Mouse (Mus musculus) c-Kit-positive CD71-positive TER-119-negative erythroid progenitor cells, embryonic 14.5 days (primary cell): Measurements from ENCODE around the gene Prtn3.
A peak's percentile ranks its signal among the peaks of the same experiment; 100 is the strongest.

Experiments
- DNase-seq: peaks from one replicate; pipeline ENCODE4 v3.0.0-alpha.2; 2013; ENCODE audit warnings: low read depth

Gene Prtn3

DNA sequence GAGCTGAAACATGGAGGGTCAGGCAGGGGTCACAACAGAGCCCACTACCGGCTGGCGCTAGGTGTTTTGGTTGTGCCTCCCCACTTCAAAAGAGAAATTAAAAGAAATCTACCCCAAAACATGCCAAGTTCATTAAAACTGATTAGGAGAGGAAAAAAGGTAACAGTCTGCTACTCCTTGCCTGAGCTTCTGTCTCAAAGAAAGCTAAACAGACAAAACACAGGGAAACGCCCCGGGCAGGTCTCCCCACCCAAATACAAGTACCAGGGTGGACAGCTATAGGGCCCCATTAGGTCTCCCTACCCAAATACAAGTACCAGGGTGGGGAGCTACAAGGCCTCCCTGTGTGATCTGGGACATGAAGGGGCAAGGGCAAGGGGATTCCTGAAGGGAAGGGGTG is 36.3 kb downstream of the Prtn3 start, which contains the start of gene Gm26602:
Gm26602 (plus strand) TSS at position 301 of the 400 bp plus-strand sequence.
- DNase-seq = no peak

DNA sequence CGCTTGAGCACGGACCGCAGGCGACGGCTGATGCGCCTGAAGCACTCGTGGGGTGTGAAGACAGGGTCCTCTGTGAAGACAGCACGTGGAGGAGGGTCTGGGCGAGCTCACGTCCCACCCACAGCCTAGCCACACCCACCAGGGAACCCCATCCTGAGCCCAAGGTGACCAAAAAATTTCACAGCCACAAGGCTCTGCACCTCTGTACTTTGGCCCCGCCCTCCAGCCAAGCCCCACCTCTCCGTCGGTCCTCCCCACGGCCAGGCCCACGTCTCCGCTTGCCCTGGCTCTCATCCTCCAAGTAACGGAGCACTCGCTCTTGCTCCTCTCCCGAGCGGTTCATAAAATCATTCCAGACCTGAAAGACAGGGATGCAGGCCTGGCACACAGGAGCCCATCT is 38.1 kb downstream of the Prtn3 start:
- no peak for DNase-seq

DNA sequence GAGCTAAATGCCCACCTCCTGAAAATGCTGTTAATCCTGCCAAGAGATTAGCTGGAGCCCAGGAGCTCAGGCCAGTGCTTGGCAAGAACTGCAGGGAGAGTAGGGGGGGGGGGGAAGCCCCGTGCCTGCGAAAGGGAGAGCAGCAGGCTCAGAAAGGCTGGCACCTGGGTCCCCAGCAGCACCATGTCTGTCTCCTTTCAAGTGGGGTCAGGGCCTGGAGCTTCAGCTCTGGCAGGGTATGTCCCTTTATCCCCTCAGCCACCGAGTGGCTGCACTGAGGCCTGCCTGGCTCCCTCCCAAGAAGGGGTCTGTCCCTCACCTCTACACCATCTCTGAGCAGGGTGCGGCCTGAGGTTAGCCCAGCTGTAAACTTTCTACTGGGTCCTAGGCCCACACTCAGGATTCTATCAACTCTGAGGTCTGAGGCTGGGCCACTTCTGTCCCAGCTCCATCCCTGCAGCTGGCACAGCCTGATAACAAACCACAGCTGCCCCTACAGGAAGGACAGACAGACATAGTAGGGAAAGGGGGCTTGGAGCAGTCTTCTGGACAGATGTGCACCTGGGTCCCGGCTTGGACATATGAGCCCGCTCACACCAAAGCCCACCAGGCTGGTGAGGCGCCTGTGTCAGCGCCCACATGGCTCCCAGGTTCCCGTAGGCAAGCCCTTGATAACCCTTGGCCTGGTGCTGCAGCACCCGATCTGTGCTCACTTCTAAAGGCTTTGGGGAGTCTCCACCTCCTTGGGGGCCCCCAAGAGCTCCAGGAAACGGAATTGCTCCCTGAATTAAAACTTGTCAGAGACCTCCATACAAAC is 40.1 kb downstream of the Prtn3 start:
- peak; percentile 58 for DNase-seq

DNA sequence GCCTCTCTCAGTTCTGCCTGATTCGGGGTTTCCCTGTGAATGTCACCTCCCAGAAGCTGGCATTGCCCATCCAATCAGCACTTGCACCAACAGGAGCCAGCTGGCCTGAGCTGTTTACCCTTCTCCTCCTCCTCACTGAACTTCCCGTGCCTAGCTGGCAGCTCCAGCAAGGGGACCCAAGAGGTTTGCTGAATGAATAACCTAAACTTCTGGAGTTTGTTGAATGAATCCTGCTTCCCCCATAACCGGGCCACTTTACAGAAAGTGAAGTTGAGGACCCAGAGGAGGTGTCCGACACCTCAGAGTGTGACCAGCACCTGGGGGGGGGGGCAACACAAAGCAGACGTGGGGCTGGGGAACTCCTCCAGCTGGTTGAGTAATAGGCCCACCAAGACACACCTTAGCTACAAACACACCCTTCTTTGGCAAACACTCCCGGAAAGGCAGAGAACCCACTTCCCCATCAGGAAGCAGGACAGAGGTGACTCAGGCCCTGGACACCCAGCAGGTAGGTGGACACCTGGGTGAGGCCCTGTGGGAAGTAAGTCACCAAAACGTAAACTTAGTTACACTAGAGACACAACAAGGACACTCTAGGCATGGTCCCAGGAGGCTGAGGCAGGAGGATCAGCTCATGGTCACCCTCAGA is 40.8 kb downstream of the Prtn3 start:
- no peak for DNase-seq

DNA sequence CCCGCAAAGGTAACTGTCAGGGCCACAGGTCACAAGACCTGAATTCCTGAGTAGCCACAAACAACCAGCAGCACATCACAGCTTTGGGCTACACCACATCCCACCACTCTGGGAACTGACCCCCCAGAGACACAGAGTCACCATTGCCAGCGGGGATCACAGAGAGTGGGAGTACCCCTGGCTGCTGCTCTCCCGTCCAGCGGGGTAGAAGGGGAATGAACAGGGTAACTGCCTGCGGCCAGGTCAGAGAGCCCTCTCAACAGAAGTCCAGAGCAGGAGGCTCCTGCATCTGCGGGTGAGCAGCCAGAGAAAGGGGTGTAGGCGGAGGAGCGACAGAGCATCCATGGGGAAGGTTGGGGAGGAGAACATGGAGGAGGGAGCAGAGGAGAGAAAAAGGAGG is 41.8 kb downstream of the Prtn3 start:
- DNase-seq = no peak

DNA sequence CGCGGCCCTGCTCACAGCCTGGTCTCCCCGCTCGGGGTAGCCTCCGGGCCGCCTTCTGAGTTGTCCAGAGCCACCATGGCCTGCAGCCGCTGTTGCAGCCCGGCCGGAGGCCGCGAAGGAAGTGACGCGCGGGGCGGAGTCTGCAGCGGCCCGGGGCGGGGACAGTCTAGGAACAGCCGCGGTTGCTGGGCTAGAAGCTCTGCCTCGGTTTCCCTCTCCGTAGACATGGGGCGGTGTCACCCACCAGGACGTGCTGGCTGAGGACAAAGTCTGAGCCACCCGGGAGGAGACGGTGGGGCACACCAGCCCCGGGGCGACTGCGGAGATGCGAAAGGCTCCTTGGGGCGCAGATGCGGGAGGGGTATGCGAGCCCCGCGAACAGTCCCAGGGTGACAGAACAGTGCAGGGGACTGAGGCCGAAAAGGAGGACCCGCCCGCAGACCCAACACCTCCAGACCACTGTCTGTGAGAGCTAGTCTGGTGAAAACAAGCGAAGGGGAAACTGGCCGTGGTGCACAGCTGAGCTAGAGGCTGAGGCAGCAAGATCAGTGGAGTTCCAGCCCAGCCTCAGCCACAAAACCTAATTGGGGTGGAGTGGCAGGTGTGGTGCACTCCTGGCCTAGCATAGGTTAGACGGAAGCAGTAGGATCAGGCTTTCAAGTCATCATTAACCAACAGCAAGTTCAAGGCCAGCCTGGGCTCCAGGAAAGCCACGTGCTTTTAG is 42.7 kb downstream of the Prtn3 start, which contains the start of gene Kiss1r:
Kiss1r (plus strand) TSS at position 164 of the 724 bp plus-strand sequence.
- peak; percentile 64 for DNase-seq

DNA sequence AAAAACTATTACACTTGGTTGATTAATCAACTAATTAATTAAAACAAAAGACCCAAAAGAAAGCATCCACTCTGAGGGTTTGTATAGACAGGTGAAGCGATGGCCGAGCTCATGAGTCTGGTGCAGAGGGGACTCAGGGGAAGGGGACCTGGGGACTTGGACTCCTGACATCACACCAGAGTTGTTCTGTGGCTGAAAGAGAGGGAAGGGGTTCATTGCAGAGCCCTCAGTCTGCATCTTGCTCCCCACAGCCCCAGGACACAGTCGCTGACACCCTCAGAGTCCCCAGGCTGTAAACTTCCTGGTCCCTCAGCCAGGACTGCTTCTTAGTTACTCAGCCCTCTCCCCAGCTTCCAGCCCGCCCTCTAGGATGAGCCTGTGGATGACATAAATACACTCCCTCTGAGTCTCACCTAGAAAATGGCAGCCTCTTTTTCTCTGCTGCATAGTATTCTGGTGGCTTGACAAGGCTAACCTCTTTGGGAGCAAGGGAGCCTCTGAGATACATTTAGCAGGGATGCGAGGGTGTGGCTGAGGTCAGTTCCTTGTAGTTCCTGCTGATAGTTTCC is 43.3 kb downstream of the Prtn3 start:
- no peak for DNase-seq

DNA sequence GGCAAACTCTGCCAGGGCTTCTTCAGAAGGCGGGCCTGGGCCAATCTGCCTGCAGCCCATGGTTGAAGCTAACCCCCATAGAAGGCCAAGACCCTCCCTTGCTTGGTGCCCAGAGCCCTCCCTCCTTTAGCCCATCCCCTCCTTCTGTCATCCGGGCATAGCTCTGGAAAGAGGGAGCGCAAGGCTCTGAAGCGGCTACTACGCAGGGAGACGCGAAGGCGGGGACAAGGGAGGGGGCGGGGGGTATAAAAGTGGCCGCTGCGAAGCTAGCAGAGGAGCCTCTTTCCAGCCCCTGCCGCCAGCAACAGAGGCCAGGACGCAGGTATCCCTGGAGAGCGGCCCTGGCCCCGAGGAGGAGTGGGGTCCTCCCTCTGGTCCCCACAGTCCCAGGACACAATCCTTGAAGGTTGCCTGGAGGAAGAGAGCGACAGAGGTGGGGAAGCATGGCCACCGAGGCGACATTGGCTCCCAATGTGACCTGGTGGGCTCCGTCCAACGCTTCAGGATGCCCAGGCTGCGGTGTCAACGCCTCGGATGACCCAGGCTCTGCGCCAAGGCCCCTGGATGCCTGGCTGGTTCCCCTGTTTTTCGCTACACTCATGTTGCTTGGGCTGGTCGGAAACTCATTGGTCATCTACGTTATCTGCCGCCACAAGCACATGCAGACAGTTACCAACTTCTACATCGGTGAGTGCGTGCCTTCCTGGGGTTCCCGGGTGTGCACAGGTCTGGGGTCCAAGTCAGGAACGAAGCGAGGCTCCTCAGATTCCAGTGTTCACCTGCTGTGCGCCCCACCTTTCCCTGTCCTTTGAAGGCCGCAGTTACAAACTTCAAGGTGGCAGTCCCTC is 44.2 kb downstream of the Prtn3 start:
- no peak for DNase-seq

DNA sequence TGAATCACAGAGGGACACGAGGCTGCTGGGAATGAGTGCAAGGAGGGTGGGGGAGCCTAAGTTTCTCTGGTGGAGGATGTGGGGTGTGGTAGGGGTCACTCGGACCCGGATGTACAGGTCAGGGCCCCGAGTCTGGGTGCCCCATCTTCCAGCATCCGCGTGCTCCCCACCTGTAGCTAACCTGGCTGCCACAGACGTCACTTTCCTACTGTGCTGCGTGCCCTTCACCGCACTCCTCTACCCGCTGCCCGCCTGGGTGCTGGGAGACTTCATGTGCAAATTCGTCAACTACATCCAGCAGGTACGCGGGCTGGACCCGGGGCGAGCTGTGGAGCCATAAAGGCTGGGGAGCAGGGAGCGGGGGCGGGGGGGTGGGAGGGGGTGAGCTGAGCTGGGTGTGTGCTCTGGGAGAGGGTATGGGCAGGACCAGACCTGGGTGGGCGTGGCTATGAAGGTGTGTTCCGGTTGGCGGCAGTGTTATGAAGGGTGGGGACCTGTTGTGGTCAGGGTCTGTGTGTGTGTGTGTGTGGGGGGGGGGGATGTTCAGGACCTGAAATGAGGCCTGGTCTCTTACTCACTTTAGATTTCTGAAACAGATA is 45.1 kb downstream of the Prtn3 start:
- DNase-seq = no peak

DNA sequence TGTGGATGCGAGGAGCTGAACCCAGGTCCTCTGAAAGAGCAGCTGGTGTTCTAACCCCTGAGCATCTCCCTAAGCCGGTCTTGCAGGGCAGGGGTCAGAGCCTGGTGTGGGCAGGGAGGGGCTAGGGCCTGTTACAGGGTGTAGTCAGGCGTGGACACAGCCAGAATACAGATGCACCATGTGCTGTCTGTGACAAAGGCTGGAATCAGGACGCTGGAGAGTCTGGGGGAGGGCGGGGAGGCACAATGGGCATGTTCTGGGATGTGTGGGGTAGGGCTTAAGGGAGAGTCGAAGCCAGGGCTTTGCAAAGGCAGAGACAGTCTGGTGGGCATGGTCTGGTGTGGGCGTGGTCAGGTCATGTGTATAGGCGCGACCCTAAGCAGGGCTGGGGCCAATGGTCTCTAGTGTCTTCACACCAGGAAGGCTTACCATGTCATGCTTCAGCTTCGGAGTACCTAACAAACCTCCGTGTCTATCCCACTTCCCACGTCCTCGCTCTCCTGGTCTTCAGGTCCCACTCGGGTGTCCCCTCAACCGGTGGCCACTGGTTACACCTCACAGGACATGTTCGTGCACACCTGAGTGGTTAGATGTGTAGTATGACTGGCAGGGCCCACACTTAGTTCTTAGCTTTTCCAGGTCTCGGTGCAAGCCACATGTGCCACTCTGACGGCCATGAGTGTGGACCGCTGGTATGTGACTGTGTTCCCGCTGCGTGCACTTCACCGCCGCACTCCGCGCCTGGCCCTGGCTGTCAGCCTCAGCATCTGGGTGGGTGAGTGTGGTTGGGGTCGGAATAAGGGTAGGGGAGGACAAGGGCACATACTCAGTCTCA is 46.0 kb downstream of the Prtn3 start:
- no peak for DNase-seq

DNA sequence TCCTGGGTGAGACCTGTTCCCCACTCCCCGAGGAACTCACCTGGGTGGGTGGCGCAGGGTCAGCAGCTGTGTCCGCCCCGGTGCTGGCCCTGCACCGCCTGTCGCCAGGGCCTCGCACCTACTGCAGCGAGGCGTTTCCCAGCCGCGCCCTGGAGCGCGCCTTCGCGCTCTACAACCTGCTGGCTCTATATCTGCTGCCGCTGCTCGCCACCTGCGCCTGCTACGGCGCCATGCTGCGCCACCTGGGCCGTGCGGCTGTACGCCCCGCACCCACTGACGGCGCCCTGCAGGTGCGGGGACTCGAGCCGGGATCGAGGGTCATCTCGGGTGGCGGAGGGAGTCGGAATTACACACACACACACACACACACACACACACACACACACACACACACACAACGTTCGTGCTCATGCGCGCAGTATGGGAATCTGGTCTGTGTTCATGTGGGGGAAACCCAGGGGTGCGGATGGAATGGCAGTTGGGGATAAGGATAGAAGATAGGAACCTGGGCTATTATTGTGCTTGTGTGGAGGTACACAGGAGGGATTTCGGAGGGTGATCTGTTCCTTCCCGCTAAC is 46.8 kb downstream of the Prtn3 start, which contains the start of gene R3hdm4:
R3hdm4 (minus strand) TSS at position 251 of the 578 bp plus-strand sequence.
- no peak for DNase-seq

DNA sequence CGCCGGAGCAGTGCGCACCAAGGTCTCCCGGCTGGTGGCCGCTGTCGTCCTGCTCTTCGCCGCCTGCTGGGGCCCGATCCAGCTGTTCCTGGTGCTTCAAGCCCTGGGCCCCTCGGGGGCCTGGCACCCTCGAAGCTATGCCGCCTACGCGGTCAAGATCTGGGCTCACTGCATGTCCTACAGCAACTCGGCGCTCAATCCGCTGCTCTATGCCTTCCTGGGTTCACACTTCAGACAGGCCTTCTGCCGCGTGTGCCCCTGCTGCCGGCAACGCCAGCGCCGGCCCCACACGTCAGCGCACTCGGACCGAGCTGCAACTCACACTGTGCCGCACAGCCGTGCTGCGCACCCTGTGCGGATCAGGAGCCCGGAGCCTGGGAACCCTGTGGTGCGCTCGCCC is 47.3 kb downstream of the Prtn3 start:
- DNase-seq = no peak

DNA sequence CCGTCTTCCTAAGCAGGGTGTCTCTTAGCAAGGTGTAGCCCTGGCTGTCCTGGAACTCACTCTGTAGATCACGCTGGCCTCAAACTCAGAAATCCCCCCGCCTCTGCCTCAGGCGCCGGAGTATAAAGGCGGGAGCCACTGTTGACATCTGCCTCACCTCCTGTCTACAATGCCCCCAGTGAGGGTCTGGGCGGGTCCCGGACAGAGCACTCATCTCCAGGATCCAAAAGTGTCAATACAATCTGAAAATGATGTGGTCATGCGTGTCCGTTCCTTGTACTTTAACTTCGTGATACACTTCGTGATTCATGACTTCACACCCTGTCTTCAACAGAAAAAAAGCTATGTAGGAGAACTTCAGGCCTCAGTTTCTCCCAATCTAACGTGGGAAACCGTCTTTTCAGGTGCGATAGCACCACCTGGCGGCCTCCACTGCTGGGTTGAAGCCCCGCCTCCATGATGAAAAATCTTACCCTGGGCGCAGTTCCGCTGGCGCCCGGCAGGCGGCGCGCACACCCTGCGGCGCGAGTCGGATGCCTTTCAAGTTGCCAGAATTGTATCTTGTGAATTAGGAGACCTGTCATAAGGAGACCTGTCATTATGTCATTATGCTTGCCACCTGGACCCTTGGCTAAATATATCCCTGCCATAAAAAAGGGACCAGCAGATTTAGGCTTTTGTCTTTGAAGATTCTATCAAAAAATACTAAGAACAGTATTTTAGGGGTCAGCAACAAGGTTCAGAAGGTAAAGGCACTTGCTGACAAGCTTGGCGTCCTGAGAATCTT is 50.9 kb downstream of the Prtn3 start:
- peak; percentile 79 for DNase-seq

DNA sequence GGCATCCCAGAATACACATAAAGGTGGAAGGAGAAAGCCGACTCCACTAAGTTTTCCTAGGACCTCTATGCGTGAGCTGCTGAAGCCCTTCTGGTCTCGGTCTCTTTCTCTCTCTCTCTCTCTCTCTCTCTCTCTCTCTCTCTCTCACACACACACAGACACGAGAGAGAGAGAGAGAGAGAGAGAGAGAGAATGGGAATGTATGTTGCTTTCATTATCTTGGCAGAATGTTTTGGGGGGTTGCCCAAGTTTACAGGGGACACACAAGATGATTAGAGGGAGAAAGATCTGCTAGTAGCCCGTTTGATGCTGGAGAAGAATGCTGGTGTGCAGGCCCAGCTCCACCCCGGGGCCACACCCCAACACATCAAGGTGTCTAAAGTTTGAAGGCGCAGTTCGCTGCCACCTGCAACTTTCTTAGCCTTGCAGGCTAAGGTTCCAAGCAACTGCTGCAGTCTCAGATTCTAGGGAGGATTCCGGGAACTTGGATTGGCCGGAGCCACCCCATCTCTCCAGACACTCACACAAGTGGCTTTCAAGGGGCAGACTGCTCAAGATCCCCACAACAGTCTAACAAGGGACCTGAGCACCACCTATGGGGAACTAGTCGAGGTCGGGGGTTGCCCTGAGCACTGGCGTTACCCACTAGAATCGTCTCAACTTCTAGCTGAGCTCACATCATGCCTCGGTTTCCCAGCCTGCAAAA is 51.7 kb downstream of the Prtn3 start:
- no peak for DNase-seq

DNA sequence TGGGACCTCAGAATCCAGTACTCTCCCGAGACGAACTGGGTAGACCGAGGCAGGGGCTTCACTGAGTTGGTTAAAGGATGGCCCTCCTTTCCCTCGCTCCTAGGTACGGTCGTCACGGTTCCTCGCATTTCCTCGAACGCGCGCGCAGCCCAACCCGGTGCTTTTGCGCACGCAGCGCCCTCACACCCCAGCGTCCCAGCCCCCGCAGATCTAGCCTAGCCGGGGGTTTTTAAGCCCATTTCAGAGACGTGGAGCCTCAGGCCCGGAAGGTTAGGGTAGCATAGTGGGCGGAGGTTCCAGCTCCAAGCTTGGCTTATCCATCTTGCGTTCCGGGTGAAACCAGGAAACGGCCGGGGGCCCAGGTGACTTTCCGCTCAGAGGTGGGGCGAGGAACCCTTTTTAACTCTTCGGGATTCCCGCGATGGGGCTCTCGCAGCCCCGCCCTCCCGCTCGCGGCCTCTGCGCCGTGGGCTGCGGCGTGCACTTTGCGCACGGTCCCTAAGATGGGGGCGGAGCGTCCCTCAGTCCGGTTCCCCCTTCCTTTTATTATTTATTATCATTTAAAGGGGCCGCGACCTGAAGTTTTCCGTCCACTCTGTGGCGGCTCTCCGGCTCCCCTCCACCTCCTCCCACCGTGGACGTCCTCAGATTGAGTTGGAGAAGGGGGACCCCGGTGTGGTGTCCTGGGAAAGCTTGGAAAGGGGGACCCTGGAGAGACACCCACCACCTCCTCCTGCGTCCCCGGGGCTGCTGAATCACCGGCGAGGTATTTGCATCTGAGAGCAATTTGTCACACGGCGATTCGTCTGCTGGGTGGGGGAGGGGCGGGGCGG is 52.4 kb downstream of the Prtn3 start, which contains the start of gene Arid3a:
Arid3a (plus strand) TSS at position 553 of the 833 bp plus-strand sequence.
- DNase-seq = peak; percentile 84

DNA sequence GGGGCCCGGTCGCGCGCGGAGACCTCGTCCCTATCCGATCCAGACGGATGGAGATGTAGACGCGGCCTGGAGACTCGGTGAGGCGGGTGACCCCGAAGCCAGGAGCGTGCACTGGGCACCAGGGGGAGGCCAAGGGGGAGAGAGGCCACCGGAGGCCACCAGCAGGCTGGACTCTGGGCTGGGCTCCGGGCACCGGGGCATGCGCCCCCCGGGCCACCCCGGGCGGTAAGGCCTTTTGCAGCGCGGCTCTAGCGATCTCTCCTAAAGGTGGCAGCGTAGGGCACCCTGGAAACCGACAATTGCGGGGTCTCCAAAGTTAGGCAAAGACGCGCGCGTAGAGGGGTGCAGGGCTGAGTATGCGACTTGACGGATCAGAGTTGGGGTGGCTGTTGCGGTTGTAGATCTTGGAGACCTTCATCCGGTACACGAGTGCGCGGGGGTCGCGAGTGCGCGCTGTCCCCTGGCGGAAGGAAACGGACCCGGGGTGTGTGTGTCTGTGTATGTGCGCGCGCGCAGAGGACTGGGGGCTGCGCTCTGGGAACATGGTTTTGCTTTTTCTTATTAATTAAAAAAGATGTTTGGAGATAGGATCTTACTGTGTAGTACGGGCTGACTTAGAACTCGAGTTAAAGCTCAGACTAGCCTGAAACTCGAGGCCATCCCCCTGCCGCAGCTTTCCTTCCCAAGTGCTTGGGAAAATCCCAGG is 53.2 kb downstream of the Prtn3 start:
- no peak for DNase-seq
